Mouse (Mus musculus): ENCODE results near the gene Khk. TPM values are rescaled to one million over a fixed set of nuclear protein-coding genes. Genes with fewer than 3 reads are reported as not detected.

Gene Khk
- total and polyA plus RNA-seq, 2 experiments from 2014 or later, result 11.8 to 16.2 TPM

- no peaks in the 10 kb centered on the region for H3K27me3 ChIP-seq (ENCODE audit: control insufficient read depth, insufficient read depth, low read length)
- no peak for ATAC-seq (ENCODE audit: insufficient read depth, low read depth)
- no peak overlapping the region for H3K9ac ChIP-seq (replicated peaks; ENCODE audit: low read depth, low read length)
- 0 out of 2 replicates have a peak, but pooled peaks cover 6% of the 10 kb centered on the region for H3K36me3 ChIP-seq (replicated peaks; ENCODE audit: control insufficient read depth, insufficient read depth, low read length)
- 34% methylated on average over 4 of the region's 4 CpGs for WGBS
- H3K4me3 ChIP-seq (ENCODE audit: low read depth, low read length), result no peak overlapping the region; the same call in 1 of the 2 replicates
- H3K9me3 ChIP-seq (replicated peaks; ENCODE audit: control insufficient read depth, low read length), result no peaks in the 10 kb centered on the region
- no peak overlapping the region for H3K27ac ChIP-seq (ENCODE audit: low read depth)
- H3K4me1 ChIP-seq (ENCODE audit: control insufficient read depth, insufficient read depth), result peaks cover 16% of the 10 kb centered on the region; the same call in 1 of the 2 replicates
- TF ChIP-seq CTCF (IDR thresholded peaks at IDR 0.05; ENCODE audit: low read depth) (no peak), EP300 (IDR thresholded peaks at IDR 0.05; ENCODE audit: low read depth) (no peak)
- no peak for DNase-seq (ENCODE audit: low spot score)
- H3K4me2 ChIP-seq (ENCODE audit: low read depth, low read length), result peak overlapping the region; percentile 97; the same call in 1 of the 2 replicates
Observed at GRCm38 (mm10) chr5:30886209-30886608, 35.0 kb upstream of the Khk start.

- Histone ChIP-seq H3K4me2 (ENCODE audit: low read depth, low read length) (peak overlapping the region; percentile 97), H3K9me3 (replicated peaks; ENCODE audit: control insufficient read depth, low read length) (no peaks in the 10 kb centered on the region), H3K9ac (replicated peaks; ENCODE audit: low read depth, low read length) (peak overlapping the region; percentile 65), H3K27me3 (ENCODE audit: control insufficient read depth, insufficient read depth, low read length) (no peaks in the 10 kb centered on the region), H3K4me1 (ENCODE audit: control insufficient read depth, insufficient read depth) (peaks cover 16% of the 10 kb centered on the region; the same call in 1 of the 2 replicates), H3K36me3 (replicated peaks; ENCODE audit: control insufficient read depth, insufficient read depth, low read length) (peaks cover 11% of the 10 kb centered on the region; the same call in 1 of the 2 replicates), H3K27ac (ENCODE audit: low read depth) (peak overlapping the region; percentile 92), H3K4me3 (ENCODE audit: low read depth, low read length) (peak overlapping the region; percentile 76)
- 30% methylated on average over 5 of the region's 5 CpGs for WGBS
- TF ChIP-seq CTCF (IDR thresholded peaks at IDR 0.05; ENCODE audit: low read depth), result no peak
- no peak for TF ChIP-seq EP300 (IDR thresholded peaks at IDR 0.05; ENCODE audit: low read depth)
- no peak for ATAC-seq (ENCODE audit: insufficient read depth, low read depth)
- no peak for DNase-seq (ENCODE audit: low spot score)
Observed at GRCm38 (mm10) chr5:30886731-30887130, 34.5 kb upstream of the Khk start.

- Histone ChIP-seq H3K36me3 (replicated peaks; ENCODE audit: control insufficient read depth, insufficient read depth, low read length) (peaks cover 17% of the 10 kb centered on the region; the same call in 1 of the 2 replicates), H3K9ac (replicated peaks; ENCODE audit: low read depth, low read length) (peak overlapping the region; percentile 65), H3K4me1 (ENCODE audit: control insufficient read depth, insufficient read depth) (peaks cover 16% of the 10 kb centered on the region; the same call in 1 of the 2 replicates), H3K27ac (ENCODE audit: low read depth) (peak overlapping the region; percentile 92), H3K27me3 (ENCODE audit: control insufficient read depth, insufficient read depth, low read length) (no peaks in the 10 kb centered on the region), H3K4me2 (ENCODE audit: low read depth, low read length) (peak overlapping the region; percentile 97), H3K9me3 (replicated peaks; ENCODE audit: control insufficient read depth, low read length) (no peaks in the 10 kb centered on the region), H3K4me3 (ENCODE audit: low read depth, low read length) (peak overlapping the region; percentile 76)
- TF ChIP-seq CTCF (IDR thresholded peaks at IDR 0.05; ENCODE audit: low read depth) (no peak), EP300 (IDR thresholded peaks at IDR 0.05; ENCODE audit: low read depth) (peak; percentile 51; the same call in 1 of the 2 replicates)
- ATAC-seq (ENCODE audit: insufficient read depth, low read depth), result peak; percentile 40
- under 1% methylated on average over 19 of the region's 19 CpGs for WGBS
- peak; percentile 80 for DNase-seq (ENCODE audit: low spot score)
Observed at GRCm38 (mm10) chr5:30887331-30887761, 33.9 kb upstream of the Khk start.

- ATAC-seq (ENCODE audit: insufficient read depth, low read depth), result peak; percentile 82
- TF ChIP-seq CTCF (IDR thresholded peaks at IDR 0.05; ENCODE audit: low read depth) (no peak), EP300 (IDR thresholded peaks at IDR 0.05; ENCODE audit: low read depth) (no peak)
- WGBS, result under 1% methylated on average over 28 of the region's 28 CpGs
Observed at GRCm38 (mm10) chr5:30887858-30888336, 33.3 kb upstream of the Khk start.

GRCm38 (mm10) chr5:30888337-30889087, 32.7 kb upstream of the Khk start, which contains the start of gene Agbl5:
Gene Agbl5 (plus strand): TSS chr5:30888694.
- H3K4me3 ChIP-seq (ENCODE audit: low read depth, low read length), result peak within 1 kb of the TSS; percentile 76
- H3K9me3 ChIP-seq (replicated peaks; ENCODE audit: control insufficient read depth, low read length), result no peaks in the 10 kb centered on the region
- H3K36me3 ChIP-seq (replicated peaks; ENCODE audit: control insufficient read depth, insufficient read depth, low read length), result peaks cover 29% of the 10 kb centered on the region; the same call in 1 of the 2 replicates
- peak within 1 kb of the TSS; percentile 92 for H3K27ac ChIP-seq (ENCODE audit: low read depth)
- TF ChIP-seq CTCF (IDR thresholded peaks at IDR 0.05; ENCODE audit: low read depth) (no peak), EP300 (IDR thresholded peaks at IDR 0.05; ENCODE audit: low read depth) (no peak)
- under 1% methylated on average over 42 of the region's 42 CpGs for WGBS
- peaks cover 16% of the 10 kb centered on the region; the same call in 1 of the 2 replicates for H3K4me1 ChIP-seq (ENCODE audit: control insufficient read depth, insufficient read depth)
- peak; percentile 88 for ATAC-seq (ENCODE audit: insufficient read depth, low read depth)
- DNase-seq (ENCODE audit: low spot score), result peak; percentile 84
- peak within 1 kb of the TSS; percentile 67 for H3K9ac ChIP-seq (replicated peaks; ENCODE audit: low read depth, low read length)
- H3K27me3 ChIP-seq (ENCODE audit: control insufficient read depth, insufficient read depth, low read length), result no peaks in the 10 kb centered on the region
- peak within 1 kb of the TSS; percentile 97 for H3K4me2 ChIP-seq (ENCODE audit: low read depth, low read length)

More at GRCm38 (mm10) chr5:30887858-30888336, 33.3 kb upstream of the Khk start:
- H3K4me1 ChIP-seq (ENCODE audit: control insufficient read depth, insufficient read depth), result peaks cover 16% of the 10 kb centered on the region; the same call in 1 of the 2 replicates
- no peaks in the 10 kb centered on the region for H3K27me3 ChIP-seq (ENCODE audit: control insufficient read depth, insufficient read depth, low read length)
- peak overlapping the region; percentile 65 for H3K9ac ChIP-seq (replicated peaks; ENCODE audit: low read depth, low read length)
- H3K36me3 ChIP-seq (replicated peaks; ENCODE audit: control insufficient read depth, insufficient read depth, low read length), result peaks cover 23% of the 10 kb centered on the region; the same call in 1 of the 2 replicates
- DNase-seq (ENCODE audit: low spot score), result peak; percentile 90
- peak overlapping the region; percentile 76 for H3K4me3 ChIP-seq (ENCODE audit: low read depth, low read length)
- H3K4me2 ChIP-seq (ENCODE audit: low read depth, low read length), result peak overlapping the region; percentile 97
- H3K27ac ChIP-seq (ENCODE audit: low read depth), result peak overlapping the region; percentile 92
- no peaks in the 10 kb centered on the region for H3K9me3 ChIP-seq (replicated peaks; ENCODE audit: control insufficient read depth, low read length)

All from heart, postnatal 0 days (tissue).